Mouse (Mus musculus) granulocyte monocyte progenitor cell, adult 5-6 weeks (primary cell): ENCODE data around the gene Aph1a. TPM values are rescaled to one million over a fixed set of nuclear protein-coding genes. Genes with fewer than 3 reads are reported as not detected.

Source experiments
- ATAC-seq: replicated peaks from 2 replicates; pipeline ENCODE4 v1.8.0; 2016; ENCODE audit warnings: mild to moderate bottlenecking, moderate TSS enrichment, inconsistent platforms; ENCODE audit not compliant: poor library complexity, severe bottlenecking
- total RNA-seq, 2 experiments: library from RNA; stranded (forward) in 1 of 2; stranded (reverse) in 1 of 2; fragments of 200-712, 200-1000 nt in 1 of 2; fragments of >200 nt in 1 of 2; fragmentation: Nextera tagmentation in 1 of 2; gene quantifications; 2 replicates each; pipeline ENCODE4 v1.2.3; 2014 to 2017

Aph1a gene
- total RNA-seq, 2 experiments from 2014 or later: 42.8 to 69.0 TPM

- no peak for ATAC-seq
Measured at GRCm38 (mm10) chr3:95944742-95945141, 51.0 kb downstream of the Aph1a start.

GRCm38 (mm10) chr3:95945731-95946240, 52.0 kb downstream of the Aph1a start:
- no peak for ATAC-seq

Other genes starting within 250 kb of the Aph1a start
- gene Mcl1, start 235.2 kb upstream of the Aph1a start, total RNA-seq (2014; fragmentation: Nextera tagmentation): 88.5 and 94.4 TPM in 2 replicates
- gene Mcl1, start 235.2 kb upstream of the Aph1a start, total RNA-seq (2017): 123 and 124 TPM in 2 replicates
- 0.23 and 1.4 TPM in 2 replicates for gene Adamtsl4, start 206.1 kb upstream of the Aph1a start, total RNA-seq (2014; fragmentation: Nextera tagmentation)
- 0.17 TPM in 1 of 2 replicates, not detected in the other for gene Adamtsl4, start 206.1 kb upstream of the Aph1a start, total RNA-seq (2017)
- 5.6 and 10.4 TPM in 2 replicates for gene Ecm1, start 154.4 kb upstream of the Aph1a start, total RNA-seq (2014; fragmentation: Nextera tagmentation)
- gene Ecm1, start 154.4 kb upstream of the Aph1a start, total RNA-seq (2017): 0.30 TPM in 1 of 2 replicates, not detected in the other
- gene Tars2, start 133.8 kb upstream of the Aph1a start, total RNA-seq (2014; fragmentation: Nextera tagmentation): 63.0 and 69.1 TPM in 2 replicates
- 47.6 and 53.2 TPM in 2 replicates for gene Tars2, start 133.8 kb upstream of the Aph1a start, total RNA-seq (2017)
- 56.0 and 56.8 TPM in 2 replicates for gene Rprd2, start 75.1 kb upstream of the Aph1a start, total RNA-seq (2014; fragmentation: Nextera tagmentation)
- 17.5 and 23.8 TPM in 2 replicates for gene Rprd2, start 75.1 kb upstream of the Aph1a start, total RNA-seq (2017)
- 49.6 and 60.8 TPM in 2 replicates for gene Prpf3, start 38.1 kb upstream of the Aph1a start, total RNA-seq (2014; fragmentation: Nextera tagmentation)
- 35.9 and 45.7 TPM in 2 replicates for gene Prpf3, start 38.1 kb upstream of the Aph1a start, total RNA-seq (2017)
- 186 and 187 TPM in 2 replicates for gene Mrps21, start 22.4 kb upstream of the Aph1a start, total RNA-seq (2014; fragmentation: Nextera tagmentation)
- 342 and 431 TPM in 2 replicates for gene Mrps21, start 22.4 kb upstream of the Aph1a start, total RNA-seq (2017)
- gene Ciart, start 11.7 kb upstream of the Aph1a start, total RNA-seq (2014; fragmentation: Nextera tagmentation): 2.6 and 4.6 TPM in 2 replicates
- gene Ciart, start 11.7 kb upstream of the Aph1a start, total RNA-seq (2017): 0.90 and 4.0 TPM in 2 replicates
- 36.7 and 51.1 TPM in 2 replicates for gene BC028528, start 2.0 kb upstream of the Aph1a start, total RNA-seq (2014; fragmentation: Nextera tagmentation)
- gene BC028528, start 2.0 kb upstream of the Aph1a start, total RNA-seq (2017): 57.2 and 65.2 TPM in 2 replicates
- not detected in 2 replicates for gene Car14, start 10.7 kb downstream of the Aph1a start, total RNA-seq (2014; fragmentation: Nextera tagmentation)
- not detected in 2 replicates for gene Car14, start 10.7 kb downstream of the Aph1a start, total RNA-seq (2017)
- gene Anp32e, start 35.3 kb downstream of the Aph1a start, total RNA-seq (2014; fragmentation: Nextera tagmentation): 159 and 191 TPM in 2 replicates
- 445 and 523 TPM in 2 replicates for gene Anp32e, start 35.3 kb downstream of the Aph1a start, total RNA-seq (2017)
- 45.7 and 59.7 TPM in 2 replicates for gene Plekho1, start 102.0 kb downstream of the Aph1a start, total RNA-seq (2014; fragmentation: Nextera tagmentation)
- 30.2 and 31.3 TPM in 2 replicates for gene Plekho1, start 102.0 kb downstream of the Aph1a start, total RNA-seq (2017)
- gene Vps45, start 164.5 kb downstream of the Aph1a start, total RNA-seq (2014; fragmentation: Nextera tagmentation): 16.8 and 56.2 TPM in 2 replicates
- 13.1 and 13.6 TPM in 2 replicates for gene Vps45, start 164.5 kb downstream of the Aph1a start, total RNA-seq (2017)
- 3.4 and 6.1 TPM in 2 replicates for gene Otud7b, start 210.6 kb downstream of the Aph1a start, total RNA-seq (2014; fragmentation: Nextera tagmentation)
- 8.8 and 12.5 TPM in 2 replicates for gene Otud7b, start 210.6 kb downstream of the Aph1a start, total RNA-seq (2017)